Mouse (Mus musculus): ENCODE data around the gene Kit. TPM values are rescaled to one million over a fixed set of nuclear protein-coding genes. Genes with fewer than 3 reads are reported as not detected.

Gene Kit
- polyA plus RNA-seq, 1 experiment from 2014 or later: 56.6 TPM

- no peaks in the 10 kb centered on the region for H3K4me1 ChIP-seq (replicated peaks; ENCODE audit: control insufficient read depth, insufficient read depth, low read length)
- H3K27ac ChIP-seq: no peak overlapping the region
- no peak overlapping the region for H3K4me3 ChIP-seq (replicated peaks; ENCODE audit: low read length)
- DNase-seq (ENCODE audit: low spot score) (no peak), ATAC-seq (ENCODE audit: low FRiP score) (no peak)
- WGBS: 87% methylated on average over 3 of the region's 3 CpGs
- H3K4me2 ChIP-seq (replicated peaks): no peak overlapping the region
- H3K27me3 ChIP-seq (ENCODE audit: control insufficient read depth, insufficient read depth, low read length): no peaks in the 10 kb centered on the region
- no peaks in the 10 kb centered on the region for H3K36me3 ChIP-seq (replicated peaks; ENCODE audit: control insufficient read depth, insufficient read depth)
- H3K9me3 ChIP-seq (ENCODE audit: control insufficient read depth, low read length): no peaks in the 10 kb centered on the region
- H3K9ac ChIP-seq: no peak overlapping the region
These were observed 101.3 kb downstream of the Kit start for GRCm38 (mm10) chr5:75676024-75676423.

GRCm38 (mm10) chr5:75679896-75680295 lies 105.2 kb downstream of the Kit start:
- 94% methylated on average over 3 of the region's 3 CpGs for WGBS
- Histone ChIP-seq H3K36me3 (replicated peaks; ENCODE audit: control insufficient read depth, insufficient read depth) (no peaks in the 10 kb centered on the region), H3K4me2 (replicated peaks) (no peak overlapping the region), H3K9ac (no peak overlapping the region), H3K9me3 (ENCODE audit: control insufficient read depth, low read length) (no peaks in the 10 kb centered on the region), H3K4me3 (replicated peaks; ENCODE audit: low read length) (no peak overlapping the region), H3K27me3 (ENCODE audit: control insufficient read depth, insufficient read depth, low read length) (no peaks in the 10 kb centered on the region), H3K27ac (no peak overlapping the region), H3K4me1 (replicated peaks; ENCODE audit: control insufficient read depth, insufficient read depth, low read length) (no peaks in the 10 kb centered on the region)
- ATAC-seq (ENCODE audit: low FRiP score): no peak
- DNase-seq (ENCODE audit: low spot score): no peak

DNA sequence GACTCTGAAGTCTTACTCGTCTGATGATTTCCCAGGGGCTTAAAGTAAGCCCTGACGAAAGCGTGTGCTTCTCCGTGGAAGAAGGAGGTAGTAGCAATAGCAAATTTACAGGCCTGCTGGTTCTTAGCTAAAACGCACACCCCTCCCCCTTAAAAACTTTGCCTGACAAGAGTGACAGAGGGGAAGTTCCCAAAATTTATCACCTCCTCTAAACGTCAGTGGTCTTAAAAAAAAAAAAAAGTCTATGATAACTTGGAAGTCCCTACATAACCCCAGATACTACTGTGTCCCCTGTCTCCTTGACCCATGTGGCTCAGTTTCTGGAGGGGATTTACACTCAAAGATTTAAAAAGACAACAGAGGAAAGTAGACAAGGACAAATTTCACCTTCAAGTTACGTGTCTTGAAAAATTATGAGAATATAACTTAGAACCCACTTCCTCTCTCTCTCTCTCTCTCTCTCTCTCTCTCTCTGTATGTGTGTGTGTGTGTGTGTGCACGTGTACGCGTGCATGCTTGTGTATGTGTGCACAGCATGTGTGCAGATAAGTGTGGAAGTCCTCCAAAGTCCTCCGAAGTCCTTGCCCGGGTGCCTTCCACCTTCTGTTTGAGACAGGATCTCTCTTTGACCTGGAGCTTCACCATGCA lies 120.6 kb downstream of the Kit start:
- DNase-seq (ENCODE audit: low spot score) (no peak), ATAC-seq (ENCODE audit: low FRiP score) (no peak)
- Histone ChIP-seq H3K9ac (no peak overlapping the region), H3K9me3 (ENCODE audit: control insufficient read depth, low read length) (no peaks in the 10 kb centered on the region), H3K36me3 (replicated peaks; ENCODE audit: control insufficient read depth, insufficient read depth) (no peaks in the 10 kb centered on the region), H3K4me1 (replicated peaks; ENCODE audit: control insufficient read depth, insufficient read depth, low read length) (no peaks in the 10 kb centered on the region), H3K27ac (no peak overlapping the region), H3K4me2 (replicated peaks) (no peak overlapping the region), H3K27me3 (ENCODE audit: control insufficient read depth, insufficient read depth, low read length) (no peaks in the 10 kb centered on the region), H3K4me3 (replicated peaks; ENCODE audit: low read length) (no peak overlapping the region)
- WGBS: 82% methylated on average over 12 of the region's 12 CpGs

- Histone ChIP-seq H3K4me3 (replicated peaks; ENCODE audit: low read length) (no peak overlapping the region), H3K27ac (no peak overlapping the region), H3K4me2 (replicated peaks) (no peak overlapping the region), H3K9ac (no peak overlapping the region), H3K36me3 (replicated peaks; ENCODE audit: control insufficient read depth, insufficient read depth) (no peaks in the 10 kb centered on the region), H3K9me3 (ENCODE audit: control insufficient read depth, low read length) (no peaks in the 10 kb centered on the region), H3K4me1 (replicated peaks; ENCODE audit: control insufficient read depth, insufficient read depth, low read length) (no peaks in the 10 kb centered on the region), H3K27me3 (ENCODE audit: control insufficient read depth, insufficient read depth, low read length) (no peaks in the 10 kb centered on the region)
- WGBS: 40% methylated on average over 5 of the region's 5 CpGs
- DNase-seq (ENCODE audit: low spot score) (no peak), ATAC-seq (ENCODE audit: low FRiP score) (peak; percentile 37; the same call in 1 of the 2 replicates)
These were observed 122.2 kb downstream of the Kit start for GRCm38 (mm10) chr5:75696960-75697359.

- ATAC-seq (ENCODE audit: low FRiP score) (no peak), DNase-seq (ENCODE audit: low spot score) (no peak)
- no peaks in the 10 kb centered on the region for H3K36me3 ChIP-seq (replicated peaks; ENCODE audit: control insufficient read depth, insufficient read depth)
- H3K9me3 ChIP-seq (ENCODE audit: control insufficient read depth, low read length): peaks cover 10% of the 10 kb centered on the region; the same call in 1 of the 2 replicates
- no peak overlapping the region for H3K4me2 ChIP-seq (replicated peaks)
- H3K9ac ChIP-seq: no peak overlapping the region
- no peak overlapping the region for H3K27ac ChIP-seq
- no peaks in the 10 kb centered on the region for H3K4me1 ChIP-seq (replicated peaks; ENCODE audit: control insufficient read depth, insufficient read depth, low read length)
- H3K4me3 ChIP-seq (replicated peaks; ENCODE audit: low read length): no peak overlapping the region
- WGBS: 91% methylated on average over 8 of the region's 8 CpGs
- H3K27me3 ChIP-seq (ENCODE audit: control insufficient read depth, insufficient read depth, low read length): no peaks in the 10 kb centered on the region
These were observed 123.8 kb downstream of the Kit start for GRCm38 (mm10) chr5:75698556-75698955.

DNA sequence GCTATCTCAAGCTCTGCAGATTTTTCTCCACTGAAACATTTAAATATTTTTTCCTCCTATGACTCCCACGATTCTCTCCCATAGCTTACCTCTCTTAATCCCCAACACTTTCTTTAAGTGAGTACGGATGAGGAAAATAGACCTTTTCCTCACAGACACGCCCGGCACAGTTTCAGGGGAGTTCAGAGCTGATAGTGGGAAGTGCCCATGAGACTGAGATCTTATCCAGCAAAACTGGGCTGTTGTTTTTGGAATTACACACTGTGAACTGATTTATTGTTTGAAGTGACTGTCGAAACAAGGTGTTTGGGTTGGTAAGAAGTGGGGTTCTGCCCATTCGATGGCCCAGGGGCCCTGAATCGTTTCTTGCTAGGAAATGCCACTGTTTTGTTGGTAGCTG lies 124.4 kb downstream of the Kit start:
- H3K27ac ChIP-seq: no peak overlapping the region
- no peaks in the 10 kb centered on the region for H3K27me3 ChIP-seq (ENCODE audit: control insufficient read depth, insufficient read depth, low read length)
- 83% methylated on average over 7 of the region's 7 CpGs for WGBS
- H3K9me3 ChIP-seq (ENCODE audit: control insufficient read depth, low read length): peaks cover 10% of the 10 kb centered on the region; the same call in 1 of the 2 replicates
- no peaks in the 10 kb centered on the region for H3K36me3 ChIP-seq (replicated peaks; ENCODE audit: control insufficient read depth, insufficient read depth)
- H3K9ac ChIP-seq: no peak overlapping the region
- H3K4me1 ChIP-seq (replicated peaks; ENCODE audit: control insufficient read depth, insufficient read depth, low read length): no peaks in the 10 kb centered on the region
- H3K4me3 ChIP-seq (replicated peaks; ENCODE audit: low read length): no peak overlapping the region
- DNase-seq (ENCODE audit: low spot score): no peak
- no peak overlapping the region for H3K4me2 ChIP-seq (replicated peaks)
- ATAC-seq (ENCODE audit: low FRiP score): no peak

GRCm38 (mm10) chr5:75699516-75699915 lies 124.8 kb downstream of the Kit start:
- no peak overlapping the region for H3K4me2 ChIP-seq (replicated peaks)
- no peak overlapping the region for H3K27ac ChIP-seq
- ATAC-seq (ENCODE audit: low FRiP score): no peak
- H3K36me3 ChIP-seq (replicated peaks; ENCODE audit: control insufficient read depth, insufficient read depth): no peaks in the 10 kb centered on the region
- no peaks in the 10 kb centered on the region for H3K27me3 ChIP-seq (ENCODE audit: control insufficient read depth, insufficient read depth, low read length)
- no peaks in the 10 kb centered on the region for H3K4me1 ChIP-seq (replicated peaks; ENCODE audit: control insufficient read depth, insufficient read depth, low read length)
- DNase-seq (ENCODE audit: low spot score): no peak
- H3K9me3 ChIP-seq (ENCODE audit: control insufficient read depth, low read length): peaks cover 10% of the 10 kb centered on the region; the same call in 1 of the 2 replicates
- H3K9ac ChIP-seq: no peak overlapping the region
- no peak overlapping the region for H3K4me3 ChIP-seq (replicated peaks; ENCODE audit: low read length)
- whole genome bisulfite sequencing: 63% methylated on average over 9 of the region's 9 CpGs

- ATAC-seq (ENCODE audit: low FRiP score) (no peak), DNase-seq (ENCODE audit: low spot score) (no peak)
- H3K4me3 ChIP-seq (replicated peaks; ENCODE audit: low read length): no peak overlapping the region
- 64% methylated on average over 12 of the region's 12 CpGs for WGBS
- H3K9me3 ChIP-seq (ENCODE audit: control insufficient read depth, low read length): peaks cover 10% of the 10 kb centered on the region; the same call in 1 of the 2 replicates
- H3K27ac ChIP-seq: no peak overlapping the region
- H3K9ac ChIP-seq: no peak overlapping the region
- H3K4me1 ChIP-seq (replicated peaks; ENCODE audit: control insufficient read depth, insufficient read depth, low read length): no peaks in the 10 kb centered on the region
- H3K27me3 ChIP-seq (ENCODE audit: control insufficient read depth, insufficient read depth, low read length): no peaks in the 10 kb centered on the region
- H3K4me2 ChIP-seq (replicated peaks): no peak overlapping the region
- no peaks in the 10 kb centered on the region for H3K36me3 ChIP-seq (replicated peaks; ENCODE audit: control insufficient read depth, insufficient read depth)
These were observed 126.9 kb downstream of the Kit start for GRCm38 (mm10) chr5:75701662-75702061.

- Histone ChIP-seq H3K4me1 (replicated peaks; ENCODE audit: control insufficient read depth, insufficient read depth, low read length) (no peaks in the 10 kb centered on the region), H3K4me2 (replicated peaks) (no peak overlapping the region), H3K9me3 (ENCODE audit: control insufficient read depth, low read length) (peaks cover 10% of the 10 kb centered on the region; the same call in 1 of the 2 replicates), H3K9ac (no peak overlapping the region), H3K27me3 (ENCODE audit: control insufficient read depth, insufficient read depth, low read length) (no peaks in the 10 kb centered on the region), H3K36me3 (replicated peaks; ENCODE audit: control insufficient read depth, insufficient read depth) (no peaks in the 10 kb centered on the region), H3K27ac (no peak overlapping the region), H3K4me3 (replicated peaks; ENCODE audit: low read length) (no peak overlapping the region)
- DNase-seq (ENCODE audit: low spot score): no peak
- no peak for ATAC-seq (ENCODE audit: low FRiP score)
- WGBS: 93% methylated on average over 8 of the region's 8 CpGs
These were observed 127.4 kb downstream of the Kit start for GRCm38 (mm10) chr5:75702080-75702479.
